Mouse (Mus musculus): ENCODE measurements around the gene Gm43064. TPM values are rescaled to one million over a fixed set of nuclear protein-coding genes. Genes with fewer than 3 reads are reported as not detected.
A peak's percentile ranks its signal among the peaks of the same experiment; 100 is the strongest.
"Not testable (repeated sequence)": the region's sequence is repeated elsewhere in the genome, so short reads cannot be mapped to it uniquely, and the experiment has no call there.

Gm43064 gene
- total RNA-seq, 2 experiments from 2014 or later, result 1.0 TPM; not detected in 1

- peak; percentile 73 for ATAC-seq (replicated peaks; ENCODE audit: poor library complexity, severe bottlenecking)
Measured at GRCm38 (mm10) chr3:103796389-103796788, 13.0 kb upstream of the Gm43064 start.

GRCm38 (mm10) chr3:103799507-103799906 is 9.9 kb upstream of the Gm43064 start:
- no peak for ATAC-seq (replicated peaks; ENCODE audit: poor library complexity, severe bottlenecking)

GRCm38 (mm10) chr3:103801631-103802531 is 7.5 kb upstream of the Gm43064 start:
- ATAC-seq (replicated peaks; ENCODE audit: poor library complexity, severe bottlenecking), result peak; percentile 77

GRCm38 (mm10) chr3:103802861-103803260 is 6.5 kb upstream of the Gm43064 start:
- no peak for ATAC-seq (replicated peaks; ENCODE audit: poor library complexity, severe bottlenecking)

GRCm38 (mm10) chr3:103805671-103806070 is 3.7 kb upstream of the Gm43064 start:
- ATAC-seq (replicated peaks; ENCODE audit: poor library complexity, severe bottlenecking), result peak; percentile 23

- peak; percentile 21 for ATAC-seq (replicated peaks; ENCODE audit: poor library complexity, severe bottlenecking)
Measured at GRCm38 (mm10) chr3:103809799-103810150, 402 bp downstream of the Gm43064 start.

- ATAC-seq (replicated peaks; ENCODE audit: poor library complexity, severe bottlenecking), result no peak
Measured at GRCm38 (mm10) chr3:103810967-103811366, 1.6 kb downstream of the Gm43064 start.

- ATAC-seq (replicated peaks; ENCODE audit: poor library complexity, severe bottlenecking), result no peak
Measured at GRCm38 (mm10) chr3:103827548-103827947, 18.2 kb downstream of the Gm43064 start.

GRCm38 (mm10) chr3:103829036-103829435 is 19.7 kb downstream of the Gm43064 start:
- ATAC-seq (replicated peaks; ENCODE audit: poor library complexity, severe bottlenecking), result no peak

GRCm38 (mm10) chr3:103830681-103831080 is 21.3 kb downstream of the Gm43064 start:
- peak; percentile 47 for ATAC-seq (replicated peaks; ENCODE audit: poor library complexity, severe bottlenecking)

- no peak for ATAC-seq (replicated peaks; ENCODE audit: poor library complexity, severe bottlenecking)
Measured at GRCm38 (mm10) chr3:103831146-103831545, 21.8 kb downstream of the Gm43064 start.

- peak; percentile 87 for ATAC-seq (replicated peaks; ENCODE audit: poor library complexity, severe bottlenecking)
Measured at GRCm38 (mm10) chr3:103832426-103832825, 23.1 kb downstream of the Gm43064 start, which contains the start of gene Bcl2l15. Bcl2l15 (plus strand) TSS chr3:103832601.

- ATAC-seq (replicated peaks; ENCODE audit: poor library complexity, severe bottlenecking), result no peak
Measured at GRCm38 (mm10) chr3:103834001-103834400, 24.6 kb downstream of the Gm43064 start.

GRCm38 (mm10) chr3:103835272-103835950 is 26.0 kb downstream of the Gm43064 start:
- no peak for ATAC-seq (replicated peaks; ENCODE audit: poor library complexity, severe bottlenecking)

- ATAC-seq (replicated peaks; ENCODE audit: poor library complexity, severe bottlenecking), result no peak
Measured at GRCm38 (mm10) chr3:103835951-103836310, 26.6 kb downstream of the Gm43064 start.

- no peak for ATAC-seq (replicated peaks; ENCODE audit: poor library complexity, severe bottlenecking)
Measured at GRCm38 (mm10) chr3:103836453-103836852, 27.1 kb downstream of the Gm43064 start.

- no peak for ATAC-seq (replicated peaks; ENCODE audit: poor library complexity, severe bottlenecking)
Measured at GRCm38 (mm10) chr3:103839711-103840110, 30.3 kb downstream of the Gm43064 start.

GRCm38 (mm10) chr3:103840195-103840594 is 30.8 kb downstream of the Gm43064 start:
- ATAC-seq (replicated peaks; ENCODE audit: poor library complexity, severe bottlenecking), result not testable (repeated sequence)

- ATAC-seq (replicated peaks; ENCODE audit: poor library complexity, severe bottlenecking), result not testable (repeated sequence)
Measured at GRCm38 (mm10) chr3:103840946-103841345, 31.6 kb downstream of the Gm43064 start.

- peak; percentile 52 for ATAC-seq (replicated peaks; ENCODE audit: poor library complexity, severe bottlenecking)
Measured at GRCm38 (mm10) chr3:103850644-103851363, 41.4 kb downstream of the Gm43064 start.

- no peak for ATAC-seq (replicated peaks; ENCODE audit: poor library complexity, severe bottlenecking)
Measured at GRCm38 (mm10) chr3:103851481-103851880, 42.1 kb downstream of the Gm43064 start.
